ENCODE assay signal across 8 mouse cellular contexts in the genomic region with DNA sequence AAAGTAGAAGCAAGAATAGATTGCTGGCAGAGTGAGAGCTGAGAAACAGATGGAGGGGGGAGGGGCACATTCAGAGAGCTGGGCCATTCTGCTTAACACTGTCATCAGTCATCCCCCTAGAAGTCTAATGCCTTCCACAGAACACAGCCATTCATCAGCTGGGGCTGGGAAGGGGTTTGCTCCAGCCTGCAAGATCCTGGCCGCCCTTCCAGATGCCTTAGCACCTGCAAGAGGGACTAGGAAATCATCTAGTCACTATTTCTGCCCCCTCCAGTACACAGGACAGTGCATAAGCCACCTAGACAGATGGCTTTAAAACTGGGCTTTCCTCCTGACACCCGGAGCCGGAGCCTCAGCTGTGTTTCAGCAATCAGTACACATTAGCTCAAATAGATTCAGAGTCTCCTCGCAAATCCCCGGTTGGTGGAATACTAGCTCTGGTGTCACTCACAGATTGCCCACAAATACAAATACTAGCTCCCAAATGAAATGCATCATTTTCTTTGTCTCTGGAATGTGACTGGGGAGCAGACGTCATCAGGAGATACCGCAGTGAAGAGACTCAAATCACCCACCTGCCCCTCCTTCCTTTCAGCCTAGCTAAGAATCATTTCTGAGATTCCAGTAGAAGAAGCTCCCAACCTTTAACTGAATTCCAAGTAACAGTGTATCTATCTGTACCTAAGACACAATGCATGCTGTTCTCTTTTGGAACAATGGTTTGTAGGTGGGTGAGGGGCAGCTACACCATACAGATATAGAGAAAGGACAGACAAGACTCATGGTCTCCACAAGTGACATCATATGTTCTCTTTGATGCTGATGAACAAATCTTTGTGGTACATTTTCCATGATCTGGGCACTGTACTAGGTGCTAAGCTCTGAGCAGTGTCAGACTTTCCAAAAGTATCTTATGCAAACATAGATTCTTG. TPM values are rescaled to one million over a fixed set of nuclear protein-coding genes. Genes with fewer than 3 reads are reported as not detected.
A peak's percentile ranks its signal among the peaks of the same experiment; 100 is the strongest.
DNase-seq lines count a peak whose midpoint lies in the region; ATAC-seq lines count a peak whose summit lies in the region.
"Had no signal": no experiment of that assay in that cellular context is flagged by ENCODE, and none has a peak within 500 bp of the region (broad histone marks: within the 10 kb centered on the region; RNA-seq: fewer than 3 reads in every experiment).

No protein-coding gene starts in this region.

- H3K27me3 ChIP-seq in forebrain, embryonic 15.5 days = no peaks in the 10 kb centered on the region
- H3K27me3 ChIP-seq: lung, embryonic 15.5 days had no signal

- no peaks in the 10 kb centered on the region for H3K9me3 ChIP-seq in forebrain, embryonic 15.5 days
- H3K9me3 ChIP-seq: lung, embryonic 15.5 days had no signal

- peak overlapping the region; percentile 89 for H3K27ac ChIP-seq in forebrain, embryonic 15.5 days (replicated peaks)
- H3K27ac ChIP-seq: lung, embryonic 15.5 days had no signal

- WGBS in forebrain, embryonic 15.5 days = 47% methylated on average over 7 of the region's 7 CpGs

- ATAC-seq in forebrain, embryonic 15.5 days (replicated peaks) = peak; percentile 86

- H3K9ac ChIP-seq in forebrain, embryonic 15.5 days (replicated peaks) = no peak overlapping the region
- H3K9ac ChIP-seq: lung, embryonic 15.5 days had no signal

- no peak overlapping the region for H3K4me3 ChIP-seq in forebrain, embryonic 15.5 days
- H3K4me3 ChIP-seq: lung, embryonic 15.5 days had no signal

- H3K4me2 ChIP-seq in forebrain, embryonic 15.5 days (replicated peaks) = no peak overlapping the region
- H3K4me2 ChIP-seq: lung, embryonic 15.5 days had no signal

- peaks cover 34% of the 10 kb centered on the region for H3K4me1 ChIP-seq in forebrain, embryonic 15.5 days

- H3K36me3 ChIP-seq in forebrain, embryonic 15.5 days = no peaks in the 10 kb centered on the region
- H3K36me3 ChIP-seq: lung, embryonic 15.5 days had no signal

- DNase-seq in cerebellum, adult 9-11 months = peak; percentile 24
- DNase-seq in layer of hippocampus, postnatal 36 days = peak; percentile 62 to 65
- peak; percentile 62 for DNase-seq in neural tube, embryonic 10.5 days (ENCODE audit: extremely low spot score, low spot score)
- no peak for DNase-seq in adrenal gland, adult 8-10 months
- no peak for DNase-seq in lung, postnatal 25 days (ENCODE audit: low spot score)
- DNase-seq in adrenal gland, adult (ENCODE audit: inconsistent age in 2 of 2, low spot score in 1 of 2) = no peak

RNA-seq across cellular contexts. Expression of gene Tbcel, which starts 22.9 kb away (rescaled TPM):
- 5.3 and 5.4 TPM in 2 replicates for polyA plus RNA-seq in forebrain, embryonic 15.5 days (2015; fragmentation: Nextera tagmentation; extraction: Ambion mirVana)
- 10 to 100 TPM; 56.4 to 59.3 TPM for total RNA-seq in layer of hippocampus, postnatal 36 days (2021)
- 10 to 100 TPM; 62.7 to 75.1 (median 65.4) TPM for total RNA-seq in adrenal gland, adult 8-10 months (2022)

Comparison
In these comparisons a context has a peak if more than half of its experiments do, and no peak if none do; other contexts are left out.
1. DNase-seq: peak in cerebellum, adult 9-11 months (single experiment), layer of hippocampus, postnatal 36 days (2 of 2) and neural tube, embryonic 10.5 days (single experiment); none in adrenal gland, adult 8-10 months (single experiment), lung, postnatal 25 days (single experiment) and adrenal gland, adult (0 of 2).